Comparison of ENCODE assay signal across 19 mouse cellular contexts in the genomic region with DNA sequence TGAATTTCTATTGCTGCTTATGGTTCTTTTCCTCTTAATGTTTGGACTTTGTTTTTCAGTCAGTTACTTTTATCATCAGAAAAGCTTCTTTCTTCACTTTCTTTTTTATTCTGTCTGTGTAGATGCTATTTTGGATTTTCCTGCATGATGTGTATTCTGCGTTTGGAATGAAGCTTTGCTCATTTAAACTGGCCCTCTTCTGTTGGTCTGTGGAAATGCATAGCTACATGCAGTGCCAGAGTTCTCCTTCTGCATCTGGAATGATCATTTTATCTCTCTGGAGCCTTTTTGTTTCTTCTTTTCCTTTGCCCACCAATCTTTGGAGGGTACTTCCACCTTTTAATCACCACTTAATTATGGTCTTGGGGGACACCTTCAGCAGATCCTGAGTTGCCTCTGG.
DNase-seq lines count a peak whose midpoint lies in the region; ATAC-seq and TF ChIP-seq lines count a peak whose summit lies in the region.
"Had no signal": no experiment of that assay in that cellular context is flagged by ENCODE, and none has a peak within 500 bp of the region (broad histone marks: within the 10 kb centered on the region; RNA-seq: fewer than 3 reads in every experiment).

No protein-coding gene starts in this region.

- H3K9ac ChIP-seq in heart, adult 2 months (ENCODE audit: low read depth, low read length): no peak overlapping the region
- H3K9ac ChIP-seq in heart, embryonic 11.5 days (ENCODE audit: low read depth, low read length): no peak overlapping the region
- H3K9ac ChIP-seq: heart, embryonic 15.5 days; hindbrain, embryonic 12.5 days; limb, embryonic 13.5 days had no signal

- H3K27ac ChIP-seq in heart, adult 2 months: no peak overlapping the region
- no peak overlapping the region for H3K27ac ChIP-seq in heart, embryonic 11.5 days (ENCODE audit: low read depth, low read length)
- H3K27ac ChIP-seq: heart, embryonic 15.5 days; hindbrain, embryonic 12.5 days; limb, embryonic 13.5 days had no signal

- H3K27me3 ChIP-seq in heart, adult 2 months (ENCODE audit: control insufficient read depth, insufficient read depth, low read length): no peaks in the 10 kb centered on the region
- H3K27me3 ChIP-seq in heart, embryonic 11.5 days (ENCODE audit: control insufficient read depth, insufficient read depth, low read length): no peaks in the 10 kb centered on the region
- H3K27me3 ChIP-seq: heart, embryonic 15.5 days; hindbrain, embryonic 12.5 days; limb, embryonic 13.5 days had no signal

- H3K4me2 ChIP-seq in heart, embryonic 11.5 days: no peak overlapping the region
- H3K4me2 ChIP-seq: heart, embryonic 15.5 days; hindbrain, embryonic 12.5 days; limb, embryonic 13.5 days had no signal

- TF ChIP-seq CTCF in heart, adult 2 months (IDR thresholded peaks at IDR 0.05): peak; percentile 60

- no peak for ATAC-seq in heart, embryonic 11.5 days (replicated peaks; ENCODE audit: insufficient number of reproducible peaks, low FRiP score, low TSS enrichment)
- ATAC-seq: CD4-positive, CD25-positive, alpha-beta regulatory T cell, adult 4 months; forebrain, embryonic 16.5 days had no signal

- H3K79me2 ChIP-seq in heart, adult 2 months (replicated peaks; ENCODE audit: control insufficient read depth, insufficient read depth, low read length): peaks cover 6% of the 10 kb centered on the region; the same call in 1 of the 2 replicates

- 23% methylated on average over 1 of the region's 1 CpGs for WGBS in heart, adult 2 months
- 49% methylated on average over 1 of the region's 1 CpGs for WGBS in heart, embryonic 11.5 days (ENCODE audit: insufficient replicate concordance)

- TF ChIP-seq POLR2A in heart, adult 2 months (IDR thresholded peaks at IDR 0.05; ENCODE audit: insufficient read depth, low read depth, low read length): no peak

- no peak for DNase-seq in heart, adult 2 months
- DNase-seq in left cerebral cortex, postnatal 14 days (ENCODE audit: low spot score in 2 of 2): peak; percentile 26 to 44
- DNase-seq in left cerebral cortex, postnatal 10 days (ENCODE audit: extremely low spot score in 1 of 2, low spot score in 2 of 2): no peak
- DNase-seq in 3T3-L1 (ENCODE audit: low read depth, low spot score): peak; percentile 6
- peak; percentile 14 for DNase-seq in NIH3T3 (ENCODE audit: low read depth)
- no peak for DNase-seq in right cerebral cortex, postnatal 10 days (ENCODE audit: low spot score in 2 of 2)
- DNase-seq: cerebellum, adult 18-20 months; gastrocnemius, postnatal 25 days; kidney, adult 18-20 months; kidney, postnatal 4 days; lung, adult 2 months; thymus, postnatal 25 days had no signal

- H3K4me1 ChIP-seq in heart, adult 2 months (ENCODE audit: control insufficient read depth, insufficient read depth, low read length): peaks cover 1% of the 10 kb centered on the region
- no peaks in the 10 kb centered on the region for H3K4me1 ChIP-seq in heart, embryonic 11.5 days (ENCODE audit: control insufficient read depth, insufficient read depth, low read length)
- H3K4me1 ChIP-seq: hindbrain, embryonic 12.5 days; limb, embryonic 13.5 days had no signal

- no peak overlapping the region for H3K4me3 ChIP-seq in heart, adult 2 months
- no peak overlapping the region for H3K4me3 ChIP-seq in heart, embryonic 11.5 days (ENCODE audit: low read depth, low read length)
- H3K4me3 ChIP-seq: heart, embryonic 15.5 days; hindbrain, embryonic 12.5 days; limb, embryonic 13.5 days; myocyte had no signal

- intact Hi-C loops in heart, adult 2 months (cut with DNase I): no loop called here
- intact Hi-C loops in left cerebral cortex, postnatal 14 days (cut with DNase I): loop anchor here (2.0 kb wide), 1 partner anchor 79 kb away; no protein-coding TSS in a partner anchor
- intact Hi-C loops in left cerebral cortex, postnatal 10 days (cut with DNase I): loop anchor here (5.0 kb wide), 1 partner anchor 80 kb away; a partner anchor contains a TSS

- no peak for TF ChIP-seq EP300 in heart, adult 2 months (IDR thresholded peaks at IDR 0.05; ENCODE audit: insufficient read depth, low read depth, low read length)

- no peaks in the 10 kb centered on the region for H3K36me3 ChIP-seq in heart, adult 2 months (ENCODE audit: control insufficient read depth, insufficient read depth, low read length)
- no peaks in the 10 kb centered on the region for H3K36me3 ChIP-seq in heart, embryonic 11.5 days (ENCODE audit: control insufficient read depth, insufficient read depth, low read length)
- H3K36me3 ChIP-seq: heart, embryonic 15.5 days; limb, embryonic 13.5 days had no signal

- no peaks in the 10 kb centered on the region for H3K9me3 ChIP-seq in heart, embryonic 11.5 days (replicated peaks; ENCODE audit: control insufficient read depth, low read length)
- H3K9me3 ChIP-seq: heart, embryonic 15.5 days; hindbrain, embryonic 12.5 days; limb, embryonic 13.5 days had no signal

Comparison
In these comparisons a context has a peak if more than half of its experiments do, and no peak if none do; other contexts are left out.
1. DNase-seq: peak in left cerebral cortex, postnatal 14 days (2 of 2), 3T3-L1 (single experiment) and NIH3T3 (single experiment); none in heart, adult 2 months (0 of 2), left cerebral cortex, postnatal 10 days (0 of 2) and right cerebral cortex, postnatal 10 days (0 of 2).